Mouse (Mus musculus): ENCODE results near the gene Prkch. TPM values are rescaled to one million over a fixed set of nuclear protein-coding genes. Genes with fewer than 3 reads are reported as not detected.

Prkch gene
- polyA plus RNA-seq, 1 experiment from 2014 or later = 8.0 TPM

Other genes starting within 250 kb of the Prkch start
- 0.11 TPM in 1 of 2 replicates, not detected in the other for gene Tmem30b, start 38.4 kb upstream of the Prkch start, polyA plus RNA-seq (2014; fragmentation: Nextera tagmentation; extraction: Ambion mirVana)

All from neural tube, embryonic 14.5 days (tissue).